ENCODE assay signal across 9 mouse cellular contexts in the genomic region with DNA sequence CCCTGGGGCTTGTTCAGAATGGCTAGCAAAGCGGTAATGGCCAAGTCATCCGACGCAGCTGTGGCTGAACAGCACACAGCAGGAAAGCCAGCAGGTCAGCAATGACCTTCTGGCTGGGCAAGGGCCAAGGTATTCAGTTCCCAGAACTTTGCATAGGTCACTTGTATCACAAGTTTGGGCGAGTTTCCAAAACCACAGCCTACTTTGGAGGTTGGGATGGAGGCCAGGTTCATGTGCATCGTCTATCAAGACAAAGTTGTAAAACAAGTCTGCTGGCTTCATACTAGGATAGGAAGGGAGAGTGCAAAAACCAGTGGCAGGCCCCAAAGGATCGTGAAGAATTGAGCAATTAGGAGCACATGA.
A peak's percentile ranks its signal among the peaks of the same experiment; 100 is the strongest.
DNase-seq lines count a peak whose midpoint lies in the region; ATAC-seq and TF ChIP-seq lines count a peak whose summit lies in the region.
"Had no signal": no experiment of that assay in that cellular context is flagged by ENCODE, and none has a peak within 500 bp of the region (broad histone marks: within the 10 kb centered on the region; RNA-seq: fewer than 3 reads in every experiment).

No protein-coding gene starts in this region.

- H3K27ac ChIP-seq in heart, adult 2 months = peak overlapping the region; percentile 76
- no peak overlapping the region for H3K27ac ChIP-seq in heart, embryonic 11.5 days (ENCODE audit: low read depth, low read length)
- H3K27ac ChIP-seq in midbrain, embryonic 13.5 days = no peak overlapping the region
- H3K27ac ChIP-seq: midbrain, embryonic 10.5 days had no signal

- peak; percentile 82 to 89 for DNase-seq in heart, adult 2 months
- peak; percentile 77 for DNase-seq in adrenal gland, postnatal 10 days
- peak; percentile 83 to 84 for DNase-seq in heart, postnatal 14 days
- DNase-seq in lung, postnatal 10 days = peak; percentile 20
- no peak for DNase-seq in frontal cortex, postnatal 36 days (ENCODE audit: low spot score in 2 of 2)
- DNase-seq in retina, embryonic 14.5 days (ENCODE audit: low spot score) = no peak

- H3K9ac ChIP-seq in heart, adult 2 months (ENCODE audit: low read depth, low read length) = no peak overlapping the region
- H3K9ac ChIP-seq in heart, embryonic 11.5 days (ENCODE audit: low read depth, low read length) = no peak overlapping the region
- H3K9ac ChIP-seq in midbrain, embryonic 13.5 days (replicated peaks) = no peak overlapping the region

- H3K36me3 ChIP-seq in heart, adult 2 months (ENCODE audit: control insufficient read depth, insufficient read depth, low read length) = no peaks in the 10 kb centered on the region
- H3K36me3 ChIP-seq in heart, embryonic 11.5 days (ENCODE audit: control insufficient read depth, insufficient read depth, low read length) = no peaks in the 10 kb centered on the region
- no peaks in the 10 kb centered on the region for H3K36me3 ChIP-seq in midbrain, embryonic 13.5 days
- H3K36me3 ChIP-seq: midbrain, embryonic 10.5 days had no signal

- H3K79me2 ChIP-seq in heart, adult 2 months (replicated peaks; ENCODE audit: control insufficient read depth, insufficient read depth, low read length) = no peaks in the 10 kb centered on the region

- no peak overlapping the region for H3K4me2 ChIP-seq in heart, embryonic 11.5 days
- H3K4me2 ChIP-seq in midbrain, embryonic 13.5 days (replicated peaks) = no peak overlapping the region

- peak; percentile 81 for TF ChIP-seq EP300 in heart, adult 2 months (IDR thresholded peaks at IDR 0.05; ENCODE audit: insufficient read depth, low read depth, low read length)

- H3K4me1 ChIP-seq in heart, adult 2 months (ENCODE audit: control insufficient read depth, insufficient read depth, low read length) = no peaks in the 10 kb centered on the region; the same call in 1 of the 2 replicates
- no peaks in the 10 kb centered on the region for H3K4me1 ChIP-seq in heart, embryonic 11.5 days (ENCODE audit: control insufficient read depth, insufficient read depth, low read length)
- H3K4me1 ChIP-seq in midbrain, embryonic 13.5 days (replicated peaks) = no peaks in the 10 kb centered on the region
- H3K4me1 ChIP-seq: midbrain, embryonic 10.5 days had no signal

- no peak for TF ChIP-seq CTCF in heart, adult 2 months (IDR thresholded peaks at IDR 0.05)

- ATAC-seq in heart, embryonic 11.5 days (replicated peaks; ENCODE audit: insufficient number of reproducible peaks, low FRiP score, low TSS enrichment) = no peak
- ATAC-seq in midbrain, embryonic 13.5 days = no peak

- intact Hi-C loops in heart, adult 2 months (cut with DNase I) = loop anchor here (5.0 kb wide), 1 partner anchor 46 kb away; no protein-coding TSS in a partner anchor
- intact Hi-C loops in heart, postnatal 14 days (cut with DNase I) = loop anchor here (2.0 kb wide), 1 partner anchor 46 kb away; no protein-coding TSS in a partner anchor

- H3K27me3 ChIP-seq in heart, adult 2 months (ENCODE audit: control insufficient read depth, insufficient read depth, low read length) = no peaks in the 10 kb centered on the region
- H3K27me3 ChIP-seq in heart, embryonic 11.5 days (ENCODE audit: control insufficient read depth, insufficient read depth, low read length) = no peaks in the 10 kb centered on the region
- no peaks in the 10 kb centered on the region for H3K27me3 ChIP-seq in midbrain, embryonic 13.5 days

- H3K9me3 ChIP-seq in heart, embryonic 11.5 days (replicated peaks; ENCODE audit: control insufficient read depth, low read length) = no peaks in the 10 kb centered on the region
- H3K9me3 ChIP-seq in midbrain, embryonic 13.5 days = no peaks in the 10 kb centered on the region
- H3K9me3 ChIP-seq: midbrain, embryonic 10.5 days had no signal

- no peak overlapping the region for H3K4me3 ChIP-seq in heart, adult 2 months
- no peak overlapping the region for H3K4me3 ChIP-seq in heart, embryonic 11.5 days (ENCODE audit: low read depth, low read length)
- no peak overlapping the region for H3K4me3 ChIP-seq in midbrain, embryonic 13.5 days (replicated peaks)
- H3K4me3 ChIP-seq: midbrain, embryonic 10.5 days had no signal

- WGBS in heart, adult 2 months = 20% methylated on average over 6 of the region's 6 CpGs
- 67% methylated on average over 6 of the region's 6 CpGs for WGBS in heart, embryonic 11.5 days (ENCODE audit: insufficient replicate concordance)
- WGBS in midbrain, embryonic 13.5 days = 64% methylated on average over 6 of the region's 6 CpGs

- no peak for TF ChIP-seq POLR2A in heart, adult 2 months (IDR thresholded peaks at IDR 0.05; ENCODE audit: insufficient read depth, low read depth, low read length)

Comparison
In these comparisons a context has a peak if more than half of its experiments do, and no peak if none do; other contexts are left out.
1. DNase-seq: peak in heart, adult 2 months (2 of 2), adrenal gland, postnatal 10 days (single experiment), heart, postnatal 14 days (2 of 2) and lung, postnatal 10 days (single experiment); none in frontal cortex, postnatal 36 days (0 of 2) and retina, embryonic 14.5 days (single experiment).